Mouse (Mus musculus) embryonic facial prominence, embryonic 12.5 days (tissue): Measurements from ENCODE around the gene Scaf11. TPM values are rescaled to one million over a fixed set of nuclear protein-coding genes. Genes with fewer than 3 reads are reported as not detected.

Experiments used
- ATAC-seq: fragments of 200-750 bp; cut with Nextera tagmentation; 2 replicates; pipeline ENCODE4 v1.8.0; 2017; ENCODE audit not compliant: insufficient number of reproducible peaks, insufficient read depth, low FRiP score, low TSS enrichment
- H3K27ac ChIP-seq: fragments of 300-500 bp; sonication (generic); 2 replicates; pipeline ENCODE4 v1.5.1; 2016; ENCODE audit warnings: mild to moderate bottlenecking
- H3K27me3 ChIP-seq: fragments of 300-500 bp; sonication (generic); 2 replicates; pipeline ENCODE4 v1.6.1; 2016; ENCODE audit warnings: mild to moderate bottlenecking, moderate library complexity
- H3K36me3 ChIP-seq: fragments of 300-500 bp; sonication (generic); 2 replicates; pipeline ENCODE4 v1.6.1; 2016; ENCODE audit warnings: mild to moderate bottlenecking
- H3K4me1 ChIP-seq: fragments of 300-500 bp; sonication (generic); 2 replicates; pipeline ENCODE4 v1.6.1; 2016
- H3K4me2 ChIP-seq: fragments of 300-500 bp; sonication (generic); replicated peaks from 2 replicates; pipeline ENCODE4 v1.6.1; 2016; ENCODE audit warnings: mild to moderate bottlenecking, moderate library complexity
- H3K4me3 ChIP-seq: fragments of 300-500 bp; sonication (generic); 2 replicates; pipeline ENCODE4 v1.5.1; 2016; ENCODE audit warnings: mild to moderate bottlenecking
- H3K9ac ChIP-seq: fragments of 300-500 bp; sonication (generic); 2 replicates; pipeline ENCODE4 v1.6.1; 2016; ENCODE audit warnings: mild to moderate bottlenecking, moderate library complexity
- H3K9me3 ChIP-seq: fragments of 300-500 bp; sonication (generic); 2 replicates; pipeline ENCODE4 v1.6.1; 2016; ENCODE audit warnings: mild to moderate bottlenecking, moderate library complexity
- WGBS: fragments of 180-500 bp; shearing (Covaris S2); methylation state at CpG from one replicate; pipeline ENCODE4 v1.1.7; 2016; 5-methylcytosine and 5-hydroxymethylcytosine counted together
- polyA plus RNA-seq: library from polyadenylated mRNA; unstranded; fragments of >200 nt; fragmentation: Nextera tagmentation; extraction: Ambion mirVana; gene quantifications from 2 replicates; pipeline ENCODE4 v1.2.1, GENCODE M21; 2016

The Scaf11 gene
- polyA plus RNA-seq, 1 experiment from 2014 or later = 120 TPM

- H3K36me3 ChIP-seq = no peaks in the 10 kb centered on the region
- no peak for ATAC-seq
- WGBS = 92% methylated on average over 3 of the region's 3 CpGs
- no peak overlapping the region for H3K9ac ChIP-seq
- H3K27me3 ChIP-seq = no peaks in the 10 kb centered on the region
- H3K4me2 ChIP-seq = no peak overlapping the region
- no peak overlapping the region for H3K4me3 ChIP-seq
- H3K27ac ChIP-seq = 0 out of 2 replicates have a peak overlapping the region, but pooled peaks have one; percentile 6
- H3K9me3 ChIP-seq = no peaks in the 10 kb centered on the region
- H3K4me1 ChIP-seq = peaks cover 12% of the 10 kb centered on the region
Measured at GRCm38 (mm10) chr15:96462611-96463010, 2.0 kb upstream of the Scaf11 start.

- WGBS = 14% methylated on average over 22 of the region's 22 CpGs
- H3K9ac ChIP-seq = peak overlapping the region; percentile 82
- H3K4me2 ChIP-seq = peak overlapping the region; percentile 76
- H3K36me3 ChIP-seq = no peaks in the 10 kb centered on the region
- H3K9me3 ChIP-seq = no peaks in the 10 kb centered on the region
- H3K27ac ChIP-seq = peak overlapping the region; percentile 100
- H3K27me3 ChIP-seq = no peaks in the 10 kb centered on the region
- peak; percentile 8; the same call in 1 of the 2 replicates for ATAC-seq
- peaks cover 12% of the 10 kb centered on the region for H3K4me1 ChIP-seq
- H3K4me3 ChIP-seq = peak overlapping the region; percentile 93
Measured at GRCm38 (mm10) chr15:96461541-96462512, 1.2 kb upstream of the Scaf11 start.

- Histone ChIP-seq H3K9me3 (no peaks in the 10 kb centered on the region), H3K36me3 (no peaks in the 10 kb centered on the region), H3K4me2 (peak overlapping the region; percentile 60), H3K27ac (peak overlapping the region; percentile 100), H3K4me1 (peaks cover 12% of the 10 kb centered on the region), H3K27me3 (no peaks in the 10 kb centered on the region), H3K4me3 (peak overlapping the region; percentile 93), H3K9ac (peak overlapping the region; percentile 99)
- under 1% methylated on average over 35 of the region's 50 CpGs for WGBS
- no peak for ATAC-seq
Measured at GRCm38 (mm10) chr15:96460451-96460729, 253 bp downstream of the Scaf11 start.

GRCm38 (mm10) chr15:96459741-96460450 lies 747 bp downstream of the Scaf11 start:
- WGBS = under 1% methylated on average over 59 of the region's 71 CpGs

GRCm38 (mm10) chr15:96458273-96458672 lies 2.4 kb downstream of the Scaf11 start:
- H3K36me3 ChIP-seq = no peaks in the 10 kb centered on the region
- no peak overlapping the region for H3K9ac ChIP-seq
- no peak overlapping the region for H3K4me2 ChIP-seq
- no peak overlapping the region for H3K27ac ChIP-seq
- no peak for ATAC-seq
- no peak overlapping the region for H3K4me3 ChIP-seq
- 90% methylated on average over 3 of the region's 3 CpGs for WGBS
- no peaks in the 10 kb centered on the region for H3K9me3 ChIP-seq
- peaks cover 12% of the 10 kb centered on the region for H3K4me1 ChIP-seq
- no peaks in the 10 kb centered on the region for H3K27me3 ChIP-seq

More at GRCm38 (mm10) chr15:96459741-96460450, 747 bp downstream of the Scaf11 start:
- peak overlapping the region; percentile 60 for H3K4me2 ChIP-seq
- H3K4me3 ChIP-seq = peak overlapping the region; percentile 93
- H3K27me3 ChIP-seq = no peaks in the 10 kb centered on the region
- peak overlapping the region; percentile 99 for H3K9ac ChIP-seq
- no peaks in the 10 kb centered on the region for H3K36me3 ChIP-seq
- no peaks in the 10 kb centered on the region for H3K9me3 ChIP-seq
- H3K4me1 ChIP-seq = peaks cover 12% of the 10 kb centered on the region
- peak; percentile 31 for ATAC-seq
- peak overlapping the region; percentile 100 for H3K27ac ChIP-seq

GRCm38 (mm10) chr15:96457338-96457664 lies 3.3 kb downstream of the Scaf11 start:
- no peak for ATAC-seq
- WGBS = 71% methylated on average over 3 of the region's 3 CpGs
- H3K4me1 ChIP-seq = peaks cover 12% of the 10 kb centered on the region
- no peaks in the 10 kb centered on the region for H3K9me3 ChIP-seq
- no peak overlapping the region for H3K9ac ChIP-seq
- H3K36me3 ChIP-seq = no peaks in the 10 kb centered on the region
- H3K4me3 ChIP-seq = no peak overlapping the region
- no peak overlapping the region for H3K27ac ChIP-seq
- no peak overlapping the region for H3K4me2 ChIP-seq
- no peaks in the 10 kb centered on the region for H3K27me3 ChIP-seq

GRCm38 (mm10) chr15:96456651-96457337 lies 3.8 kb downstream of the Scaf11 start:
- H3K4me1 ChIP-seq = peaks cover 12% of the 10 kb centered on the region
- no peak overlapping the region for H3K27ac ChIP-seq
- ATAC-seq = no peak
- H3K27me3 ChIP-seq = no peaks in the 10 kb centered on the region
- no peak overlapping the region for H3K4me2 ChIP-seq
- H3K4me3 ChIP-seq = no peak overlapping the region
- WGBS = 82% methylated on average over 5 of the region's 5 CpGs
- no peaks in the 10 kb centered on the region for H3K9me3 ChIP-seq
- H3K36me3 ChIP-seq = peaks cover 4% of the 10 kb centered on the region
- H3K9ac ChIP-seq = no peak overlapping the region

- Histone ChIP-seq H3K4me1 (peaks cover 12% of the 10 kb centered on the region), H3K9ac (no peak overlapping the region), H3K27ac (no peak overlapping the region), H3K4me2 (no peak overlapping the region), H3K9me3 (no peaks in the 10 kb centered on the region), H3K36me3 (peaks cover 15% of the 10 kb centered on the region), H3K4me3 (no peak overlapping the region), H3K27me3 (no peaks in the 10 kb centered on the region)
- WGBS = 81% methylated on average over 4 of the region's 4 CpGs
- no peak for ATAC-seq
Measured at GRCm38 (mm10) chr15:96455595-96456214, 4.9 kb downstream of the Scaf11 start.

GRCm38 (mm10) chr15:96453346-96453745 lies 7.3 kb downstream of the Scaf11 start:
- 93% methylated on average over 1 of the region's 1 CpGs for WGBS
- no peaks in the 10 kb centered on the region for H3K9me3 ChIP-seq
- peaks cover 26% of the 10 kb centered on the region for H3K36me3 ChIP-seq

GRCm38 (mm10) chr15:96448656-96449299 lies 11.9 kb downstream of the Scaf11 start:
- Histone ChIP-seq H3K36me3 (peaks cover 40% of the 10 kb centered on the region), H3K4me3 (no peak overlapping the region), H3K9me3 (no peaks in the 10 kb centered on the region), H3K27me3 (no peaks in the 10 kb centered on the region), H3K4me1 (no peaks in the 10 kb centered on the region), H3K9ac (no peak overlapping the region), H3K27ac (no peak overlapping the region), H3K4me2 (no peak overlapping the region)
- no peak for ATAC-seq
- WGBS = 91% methylated on average over 7 of the region's 7 CpGs

More at GRCm38 (mm10) chr15:96453346-96453745, 7.3 kb downstream of the Scaf11 start:
- Histone ChIP-seq H3K27ac (no peak overlapping the region), H3K4me2 (no peak overlapping the region), H3K4me1 (peaks cover 5% of the 10 kb centered on the region), H3K4me3 (no peak overlapping the region), H3K9ac (no peak overlapping the region), H3K27me3 (no peaks in the 10 kb centered on the region)
- no peak for ATAC-seq

GRCm38 (mm10) chr15:96446785-96447184 lies 13.9 kb downstream of the Scaf11 start:
- no peak overlapping the region for H3K4me2 ChIP-seq
- H3K36me3 ChIP-seq = peaks cover 45% of the 10 kb centered on the region
- WGBS = 81% methylated on average over 10 of the region's 10 CpGs
- no peaks in the 10 kb centered on the region for H3K9me3 ChIP-seq
- H3K27me3 ChIP-seq = no peaks in the 10 kb centered on the region
- ATAC-seq = no peak
- H3K4me3 ChIP-seq = no peak overlapping the region
- no peaks in the 10 kb centered on the region for H3K4me1 ChIP-seq
- no peak overlapping the region for H3K9ac ChIP-seq
- no peak overlapping the region for H3K27ac ChIP-seq
